Mouse (Mus musculus): ENCODE data around the gene Matn1.

The Matn1 gene

GRCm38 (mm10) chr4:130944112-130944511 is at the start of gene Matn1:
Gene Matn1 (plus strand): TSS chr4:130944385.
- DNase-seq (ENCODE audit: low read depth, low spot score) = no peak

DNA sequence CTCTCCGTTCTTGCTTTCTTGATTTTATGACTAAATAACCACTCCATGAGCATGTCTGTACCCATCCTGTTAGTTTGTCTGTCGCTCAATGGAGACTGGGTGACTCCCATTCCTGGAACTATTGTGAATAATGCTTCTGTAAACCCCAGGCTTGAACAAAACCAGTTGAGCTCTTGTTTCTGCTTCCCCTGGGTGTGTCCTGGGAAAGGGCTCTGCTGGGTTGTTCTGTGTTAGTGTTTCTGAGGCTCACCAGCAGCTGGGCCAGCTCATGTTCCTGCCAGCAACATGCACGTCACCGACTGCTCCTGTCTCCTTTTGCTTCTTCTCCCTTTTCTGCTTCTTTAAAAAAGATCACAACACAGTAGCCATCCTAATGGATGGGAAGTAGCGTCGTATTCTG is 48.5 kb upstream of the Matn1 start:
- no peak for DNase-seq (ENCODE audit: low read depth, low spot score)

- DNase-seq (ENCODE audit: low read depth, low spot score) = no peak
Measured at GRCm38 (mm10) chr4:130896372-130896771, 47.8 kb upstream of the Matn1 start.

DNA sequence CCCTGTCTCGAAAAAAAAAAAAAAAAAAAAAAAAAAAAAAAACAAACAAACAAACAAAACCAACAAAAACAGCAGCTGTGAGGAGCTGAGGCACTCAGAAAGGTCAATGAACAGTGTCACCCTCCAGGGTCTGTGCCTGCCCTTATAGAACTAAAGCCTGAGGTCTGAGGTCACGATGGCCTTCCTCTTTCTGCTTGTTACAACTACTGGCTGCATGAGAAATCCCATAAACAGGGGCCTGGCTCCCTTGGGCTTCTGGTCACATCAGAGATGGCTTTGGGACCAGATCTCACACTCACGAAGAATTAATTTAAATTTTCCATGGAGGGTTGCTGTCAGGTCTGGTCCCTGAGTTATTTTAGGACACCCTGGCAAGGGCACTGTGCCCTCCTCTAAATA is 44.8 kb upstream of the Matn1 start:
- DNase-seq (ENCODE audit: low read depth, low spot score) = no peak

DNA sequence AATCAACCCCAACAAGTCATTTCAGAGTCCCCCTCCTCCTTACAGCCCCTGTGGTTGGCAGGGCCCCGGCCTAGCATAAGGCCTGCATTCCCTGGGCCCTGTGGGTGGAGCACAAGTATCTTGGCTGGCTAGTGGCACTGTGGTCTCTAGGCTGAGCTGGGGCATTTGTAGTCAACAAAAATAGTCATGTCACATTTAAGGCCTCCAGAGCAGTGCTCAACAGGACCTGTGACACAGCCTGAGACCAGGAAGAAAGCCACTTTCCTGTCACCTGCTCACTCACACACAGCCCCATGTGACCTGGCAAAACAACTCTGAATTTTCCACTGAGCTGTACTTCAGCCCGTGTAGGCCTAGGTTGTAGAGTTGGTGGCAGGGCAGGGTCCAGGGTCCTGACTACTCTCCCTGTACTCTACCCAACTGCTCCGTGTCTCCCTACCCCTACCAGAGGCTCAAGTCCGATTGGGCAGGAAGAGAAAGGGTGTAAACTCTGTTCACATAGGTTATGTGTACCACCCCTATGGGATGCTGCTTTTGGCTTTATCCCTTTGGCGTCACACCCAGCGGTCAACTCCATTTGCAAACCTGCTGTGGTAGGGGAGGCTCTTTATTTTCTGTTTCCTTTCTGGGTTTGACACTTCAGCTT is 44.3 kb upstream of the Matn1 start:
- DNase-seq (ENCODE audit: low read depth, low spot score) = no peak

DNA sequence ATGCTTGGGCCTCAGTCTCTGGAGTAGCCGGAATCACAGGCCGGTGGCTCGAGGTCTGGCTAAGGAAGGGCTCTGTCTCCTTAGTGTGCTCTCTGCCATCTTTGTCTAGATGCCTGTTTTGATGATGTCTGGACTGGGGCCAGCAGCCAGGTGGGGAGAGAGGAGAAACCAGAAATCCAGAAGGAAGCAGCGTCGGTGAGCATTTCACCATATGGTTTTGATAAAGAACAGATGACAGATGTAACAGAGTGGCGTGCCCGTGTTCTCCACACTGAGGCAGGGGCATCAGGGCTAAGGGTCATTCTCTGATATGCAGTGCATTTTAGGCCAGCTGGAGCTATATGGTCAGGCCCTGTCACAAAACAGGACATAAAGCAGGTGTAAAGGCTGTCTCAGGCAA is 43.4 kb upstream of the Matn1 start:
- DNase-seq (ENCODE audit: low read depth, low spot score) = no peak

GRCm38 (mm10) chr4:130902289-130902781 is 41.9 kb upstream of the Matn1 start:
- DNase-seq (ENCODE audit: low read depth, low spot score) = no peak

- DNase-seq (ENCODE audit: low read depth, low spot score) = no peak
Measured at GRCm38 (mm10) chr4:130905025-130905424, 39.2 kb upstream of the Matn1 start.

DNA sequence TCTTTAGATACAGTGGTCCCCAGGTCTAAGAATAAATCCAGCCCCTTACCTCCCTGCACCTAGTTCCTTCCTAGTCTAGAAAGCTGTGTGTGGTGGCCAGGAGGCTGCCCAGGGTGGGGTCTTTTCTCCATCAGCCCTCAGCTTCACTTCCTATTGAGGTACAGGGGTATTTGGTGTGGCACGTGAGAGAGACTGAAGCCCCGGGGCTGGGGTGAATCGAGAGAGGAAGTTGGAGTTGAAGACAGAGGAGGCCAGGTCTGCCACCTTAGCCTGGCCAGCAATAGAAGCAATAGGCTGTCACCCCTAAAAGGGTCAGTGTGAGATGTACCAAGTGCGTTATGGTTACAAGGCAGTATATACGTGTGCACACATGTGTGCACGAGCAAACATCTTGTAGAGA is 38.3 kb upstream of the Matn1 start:
- DNase-seq (ENCODE audit: low read depth, low spot score) = no peak

- DNase-seq (ENCODE audit: low read depth, low spot score) = no peak
Measured at GRCm38 (mm10) chr4:130906296-130906695, 37.9 kb upstream of the Matn1 start.

DNA sequence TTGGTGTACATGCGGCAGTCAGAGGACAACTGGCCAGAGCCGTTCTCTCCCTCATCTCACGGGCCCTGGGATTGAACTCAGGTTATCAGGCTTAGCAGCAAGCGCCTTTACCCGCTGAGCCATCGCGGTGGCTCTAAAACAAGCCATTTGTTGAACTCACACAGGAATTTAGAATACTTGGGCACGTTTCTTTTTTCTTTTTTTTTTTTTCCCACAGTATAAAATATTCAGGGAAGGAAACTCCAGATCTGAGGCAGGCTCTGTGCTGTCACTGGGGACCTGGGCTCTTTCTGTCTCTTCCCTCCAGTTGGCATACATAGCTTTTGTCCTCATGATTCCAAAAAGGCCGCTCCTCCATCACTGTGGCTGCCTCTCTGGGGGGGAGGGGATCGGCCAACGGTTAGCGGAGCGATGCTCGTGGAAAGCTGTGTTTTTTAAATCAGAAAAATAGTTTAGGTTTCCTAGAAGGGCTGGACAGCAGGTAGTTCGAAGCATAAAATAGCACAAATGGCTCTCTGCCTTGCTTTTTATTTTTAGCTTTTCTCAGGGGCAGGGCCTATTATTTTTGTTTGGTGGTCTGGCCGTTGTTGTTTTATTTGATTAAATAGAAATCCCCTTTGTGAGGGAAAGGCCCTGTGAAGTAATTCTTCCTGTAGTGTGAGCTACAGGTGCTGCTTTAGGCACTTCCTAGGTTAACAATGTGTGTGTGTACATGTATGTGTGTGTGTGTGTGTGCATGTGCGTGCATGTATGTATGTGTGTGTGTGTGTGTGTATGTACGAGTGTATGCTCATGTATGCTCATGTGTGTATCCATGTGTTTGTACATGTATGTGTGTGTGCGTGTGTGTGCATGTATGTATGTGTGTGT is 36.8 kb upstream of the Matn1 start:
- DNase-seq (ENCODE audit: low read depth, low spot score) = no peak

- no peak for DNase-seq (ENCODE audit: low read depth, low spot score)
Measured at GRCm38 (mm10) chr4:130908133-130908532, 36.1 kb upstream of the Matn1 start.

DNA sequence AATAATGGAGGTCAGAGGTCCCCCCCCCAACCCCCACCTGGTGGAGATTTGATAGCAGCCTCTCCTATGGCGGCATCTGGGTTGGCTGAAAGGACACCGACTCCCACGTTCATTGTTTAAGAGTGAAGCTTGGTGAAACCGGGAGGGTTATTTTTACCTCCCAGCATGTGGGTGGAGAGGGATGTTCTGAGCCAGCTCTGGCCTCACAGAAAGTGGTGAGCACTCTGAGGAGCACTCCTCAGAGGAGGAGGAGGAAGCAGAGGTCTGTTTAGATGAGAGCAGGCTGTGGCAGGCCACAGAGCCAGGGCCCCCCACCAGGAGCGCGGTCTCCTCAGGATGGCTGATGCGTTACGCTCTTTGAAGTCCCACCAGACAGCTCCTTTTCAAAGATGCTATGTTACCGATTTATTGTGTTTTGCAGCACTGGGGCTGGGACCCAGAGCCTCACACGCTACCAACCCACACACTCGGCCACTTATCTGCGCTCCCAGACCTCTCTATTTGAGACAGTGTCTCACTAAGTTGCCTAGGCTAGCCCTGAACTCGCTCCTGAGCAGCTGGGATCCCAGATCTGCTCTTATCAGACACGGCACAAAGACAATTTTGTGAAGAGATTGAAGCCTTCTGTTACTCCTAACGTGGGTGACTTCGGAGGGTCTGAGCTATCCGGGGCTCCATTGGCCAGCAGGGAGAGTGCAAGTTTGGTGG is 34.9 kb upstream of the Matn1 start:
- DNase-seq (ENCODE audit: low read depth, low spot score) = no peak

DNA sequence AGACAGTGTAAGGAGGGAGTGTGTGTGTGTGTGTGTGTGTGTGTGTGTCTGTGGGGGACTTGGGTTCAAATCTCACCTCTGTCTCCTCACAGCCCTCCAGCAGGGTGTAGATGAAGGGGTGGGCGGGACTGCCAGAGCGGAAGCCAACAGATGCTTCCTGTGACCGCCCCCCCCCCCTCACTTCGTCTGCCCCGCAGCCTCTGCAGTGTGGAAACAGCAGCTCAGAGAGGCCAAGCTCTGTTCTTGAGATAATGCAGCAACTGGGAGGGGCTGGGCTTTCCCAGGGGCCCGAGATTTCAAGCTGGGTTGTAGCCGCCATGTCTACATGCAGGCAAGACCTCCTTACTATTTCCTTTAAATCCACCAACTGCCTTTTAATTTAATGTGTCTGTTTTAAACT is 33.5 kb upstream of the Matn1 start:
- no peak for DNase-seq (ENCODE audit: low read depth, low spot score)

DNA sequence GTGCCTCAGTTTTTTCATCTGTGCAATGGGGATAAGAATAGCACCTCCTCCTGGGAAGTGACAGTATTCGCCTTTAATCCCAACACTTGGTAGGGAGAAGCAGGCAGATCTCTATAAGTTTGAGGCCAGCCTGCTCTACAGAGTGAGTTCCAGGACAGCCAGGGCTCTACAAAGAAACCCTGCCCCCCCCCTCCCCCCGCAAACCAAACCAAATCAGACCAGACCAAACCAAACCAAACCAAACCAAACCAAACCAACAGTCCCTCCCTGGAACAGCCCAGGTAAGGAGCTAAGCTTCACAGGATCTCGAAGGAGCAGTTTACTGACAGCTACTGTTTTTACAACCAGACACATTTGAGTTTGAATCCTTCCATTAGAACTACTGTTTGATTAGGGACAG is 31.6 kb upstream of the Matn1 start:
- DNase-seq (ENCODE audit: low read depth, low spot score) = no peak

- no peak for DNase-seq (ENCODE audit: low read depth, low spot score)
Measured at GRCm38 (mm10) chr4:130913077-130913476, 31.1 kb upstream of the Matn1 start, which contains the start of gene Laptm5. Gene Laptm5 (plus strand): TSS chr4:130913125.

DNA sequence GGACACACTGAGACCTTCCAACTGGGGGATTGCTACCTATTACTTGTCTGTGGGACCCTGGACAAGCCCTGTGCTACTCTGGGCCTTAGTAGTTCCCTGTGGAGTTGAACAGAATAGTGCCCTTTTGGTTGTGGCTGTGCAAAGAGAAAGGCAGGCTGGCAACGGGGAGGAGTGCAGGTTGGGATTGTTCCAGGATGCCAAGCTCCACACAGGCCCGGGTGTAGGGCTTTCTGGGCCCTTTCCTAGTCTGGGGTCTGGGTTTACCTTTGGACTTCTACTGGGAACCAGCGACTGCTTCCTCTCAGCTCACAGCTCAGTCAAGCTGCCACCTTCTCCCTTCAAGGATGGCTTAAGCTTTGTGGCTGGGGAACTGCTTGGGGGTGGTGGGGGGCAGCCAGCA is 30.7 kb upstream of the Matn1 start:
- DNase-seq (ENCODE audit: low read depth, low spot score) = no peak

- no peak for DNase-seq (ENCODE audit: low read depth, low spot score)
Measured at GRCm38 (mm10) chr4:130914011-130914410, 30.2 kb upstream of the Matn1 start.

DNA sequence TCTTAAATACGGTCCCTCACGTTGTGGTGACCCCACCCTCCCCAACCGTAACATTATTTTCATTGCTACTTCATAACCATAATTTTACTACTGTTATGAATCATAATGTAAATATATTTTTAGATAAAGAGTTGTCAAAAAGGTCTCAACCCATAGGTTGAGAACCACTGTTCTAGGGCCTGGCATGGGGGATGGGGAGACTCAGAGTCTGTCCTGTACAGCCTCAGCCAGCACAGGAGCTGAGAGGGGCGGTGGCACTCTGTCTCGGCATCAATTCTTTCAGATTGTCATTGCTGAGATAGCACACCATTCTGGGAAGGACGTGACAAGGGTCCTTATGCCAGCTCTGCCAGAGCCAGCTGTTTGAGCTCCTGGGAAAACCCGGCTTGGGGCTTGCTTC is 29.7 kb upstream of the Matn1 start:
- no peak for DNase-seq (ENCODE audit: low read depth, low spot score)

DNA sequence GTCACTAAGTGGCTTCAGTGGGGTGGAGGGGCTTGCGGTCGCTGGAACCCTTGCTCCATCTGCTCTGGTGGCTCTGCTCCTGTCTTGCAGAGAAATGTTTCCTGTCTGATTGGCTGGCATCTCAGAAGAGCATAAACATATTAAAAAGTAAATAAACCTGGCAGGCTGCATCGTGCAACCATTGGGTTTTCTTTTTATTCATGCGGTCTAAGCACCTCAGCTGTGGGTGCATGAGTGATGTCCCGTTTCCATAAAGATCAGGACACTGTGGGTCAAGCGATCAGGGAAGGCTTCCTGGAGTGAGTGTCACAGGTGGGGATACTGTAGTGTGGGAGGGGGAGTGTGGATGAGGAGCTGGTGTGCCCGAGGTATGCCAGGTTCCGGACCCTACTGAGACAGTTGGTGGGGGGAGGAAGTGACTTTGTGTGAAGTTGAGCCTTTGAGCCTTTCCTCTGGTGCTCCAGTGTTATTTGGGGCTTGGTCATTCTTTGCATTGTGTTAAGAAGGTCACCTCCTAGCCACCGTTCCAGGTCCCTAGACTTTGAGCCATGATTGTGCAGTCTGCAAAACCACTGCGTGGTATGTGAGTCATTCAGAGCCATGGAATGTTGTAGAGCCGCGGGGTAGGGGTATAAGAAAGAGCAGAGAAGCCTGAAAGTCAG is 29.0 kb upstream of the Matn1 start:
- no peak for DNase-seq (ENCODE audit: low read depth, low spot score)

DNA sequence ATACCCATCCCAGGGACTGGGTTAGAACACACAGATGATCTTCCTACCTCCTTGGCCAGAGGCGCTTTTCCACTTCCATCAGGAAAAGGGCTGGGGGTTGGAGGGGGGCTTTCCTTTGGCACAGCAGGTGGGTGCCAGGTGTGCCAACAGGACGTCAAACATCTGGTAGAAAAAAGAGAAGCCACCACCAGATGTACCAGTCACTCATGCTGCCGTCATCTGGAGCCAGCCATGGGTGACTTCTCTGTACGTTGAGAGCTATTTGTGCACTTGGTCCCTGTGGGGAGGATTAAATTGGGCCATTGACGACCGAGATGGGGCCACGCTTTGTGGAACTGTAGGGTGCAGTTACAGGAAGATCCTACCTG is 28.5 kb upstream of the Matn1 start:
- no peak for DNase-seq (ENCODE audit: low read depth, low spot score)

DNA sequence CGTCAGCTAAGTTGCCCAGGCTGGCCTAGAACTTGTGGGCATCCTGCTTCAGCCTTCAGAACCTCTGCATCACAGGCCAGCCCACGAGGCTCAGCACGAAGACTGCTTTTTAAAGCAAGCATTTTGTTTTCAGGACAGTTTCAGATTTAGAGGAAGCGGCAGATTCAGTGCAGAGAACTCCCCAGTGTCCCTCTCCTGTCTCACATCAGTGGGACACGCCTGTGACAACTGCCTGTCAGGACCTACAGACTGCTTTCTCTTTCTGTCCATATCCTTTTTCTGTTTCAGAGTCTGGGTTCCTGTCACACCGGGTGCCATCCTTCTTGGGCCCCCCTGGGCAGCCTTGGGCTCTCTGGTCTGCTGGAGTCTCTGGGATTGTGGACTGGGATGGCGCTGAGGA is 27.5 kb upstream of the Matn1 start:
- DNase-seq (ENCODE audit: low read depth, low spot score) = no peak

Data from embryo, embryonic 11.5 days (tissue).